Mouse (Mus musculus) lung, embryonic 14.5 days (tissue): ENCODE results near the gene 3830406C13Rik. TPM values are rescaled to one million over a fixed set of nuclear protein-coding genes. Genes with fewer than 3 reads are reported as not detected.

Source experiments
- ATAC-seq: fragments of 200-750 bp; cut with Nextera tagmentation; 2 replicates; pipeline ENCODE4 v1.8.0; 2017; ENCODE audit warnings: mild to moderate bottlenecking, moderate TSS enrichment, moderate library complexity; ENCODE audit not compliant: insufficient read depth
- DNase-seq: peaks from one replicate; pipeline ENCODE4 v3.0.0-alpha.2; 2015
- H3K27ac ChIP-seq: fragments of 300-500 bp; sonication (generic); 2 replicates; pipeline ENCODE4 v1.5.1; 2014; ENCODE audit warnings: low read depth, mild to moderate bottlenecking, moderate library complexity
- H3K27me3 ChIP-seq: fragments of 300-500 bp; sonication (generic); 2 replicates; pipeline ENCODE4 v1.6.1; 2014; ENCODE audit warnings: low read length, control low read depth; ENCODE audit not compliant: insufficient read depth
- H3K36me3 ChIP-seq: fragments of 300-500 bp; sonication (generic); 2 replicates; pipeline ENCODE4 v1.6.1; 2014; ENCODE audit warnings: control low read depth; ENCODE audit not compliant: insufficient read depth
- H3K4me1 ChIP-seq: fragments of 300-500 bp; sonication (generic); 2 replicates; pipeline ENCODE4 v1.6.1; 2014; ENCODE audit warnings: antibody characterized with exemption, control low read depth; ENCODE audit not compliant: insufficient read depth
- H3K4me2 ChIP-seq: fragments of 300-500 bp; sonication (generic); 2 replicates; pipeline ENCODE4 v1.6.1; 2014; ENCODE audit warnings: mild to moderate bottlenecking
- H3K4me3 ChIP-seq: fragments of 300-500 bp; sonication (generic); 2 replicates; pipeline ENCODE4 v1.5.1; 2014; ENCODE audit warnings: low read depth, low read length
- H3K9ac ChIP-seq: fragments of 300-500 bp; sonication (generic); 2 replicates; pipeline ENCODE4 v1.6.1; 2014
- H3K9me3 ChIP-seq: fragments of 300-500 bp; sonication (generic); 2 replicates; pipeline ENCODE4 v1.6.1; 2016; ENCODE audit warnings: low read depth, low read length, control low read depth
- CTCF ChIP-seq: IDR thresholded peaks from 2 replicates; pipeline ENCODE4 v1.5.1; 2016; ENCODE audit warnings: antibody characterized with exemption, low read depth
- WGBS: fragments of 180-500 bp; shearing (Covaris S2); extraction: QIAGEN DNeasy Blood & Tissue Kit; methylation state at CpG from one replicate; pipeline ENCODE4 v1.1.7; 2014; 5-methylcytosine and 5-hydroxymethylcytosine counted together
- polyA plus RNA-seq: library from polyadenylated mRNA; unstranded; fragments of >200 nt; fragmentation: Nextera tagmentation; extraction: Ambion mirVana; gene quantifications from 2 replicates; pipeline ENCODE4 v1.2.1, GENCODE M21; 2014

The 3830406C13Rik gene
- polyA plus RNA-seq, 1 experiment from 2014 or later = 39.6 TPM

DNA sequence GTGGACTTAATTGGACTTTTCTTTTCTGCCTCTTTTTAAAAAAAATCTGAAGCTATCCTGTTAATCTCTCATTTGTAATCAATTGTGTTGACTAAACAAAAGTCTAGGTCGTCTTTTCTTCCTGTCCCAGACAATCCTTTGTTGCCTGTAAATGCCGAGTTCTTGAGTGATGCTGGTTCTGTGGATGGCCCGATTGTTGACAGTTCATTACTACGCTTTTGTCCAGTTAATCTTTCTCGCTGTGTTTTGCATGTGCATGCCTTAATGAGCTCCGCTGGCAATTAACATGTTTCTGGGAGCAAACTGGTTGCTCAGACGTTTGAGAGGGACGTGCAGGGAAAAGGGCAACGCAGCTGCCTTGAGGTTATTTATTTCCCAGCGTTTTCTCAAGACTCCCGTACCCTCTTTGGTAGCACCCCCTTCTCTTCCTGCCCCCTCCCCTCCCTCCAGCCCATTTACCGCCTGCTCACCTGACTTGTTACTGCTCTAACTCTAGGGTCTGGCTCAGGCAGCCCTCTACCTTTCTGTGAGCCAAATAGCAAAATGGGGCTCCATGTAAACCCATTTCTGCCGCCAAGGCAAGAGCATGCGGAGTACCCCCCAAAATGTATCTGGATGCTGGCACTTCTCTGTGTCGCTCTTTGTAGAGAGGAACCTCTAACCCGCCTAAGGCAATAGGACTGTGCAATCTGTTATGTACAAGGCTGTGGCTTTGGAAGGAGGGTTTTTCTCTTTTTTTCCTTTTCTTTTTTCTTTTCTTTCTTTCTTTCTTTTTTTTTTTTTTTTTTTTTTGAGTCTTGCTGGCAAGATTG, 54.2 kb downstream of the 3830406C13Rik start:
- ATAC-seq (no peak), DNase-seq (no peak)
- Histone ChIP-seq H3K36me3 (no peaks in the 10 kb centered on the region), H3K27me3 (peaks cover 90% of the 10 kb centered on the region), H3K4me3 (no peak overlapping the region), H3K4me2 (no peak overlapping the region), H3K9me3 (no peaks in the 10 kb centered on the region), H3K4me1 (no peaks in the 10 kb centered on the region), H3K27ac (no peak overlapping the region), H3K9ac (no peak overlapping the region)
- no peak for TF ChIP-seq CTCF
- 2% methylated on average over 16 of the region's 16 CpGs for WGBS

DNA sequence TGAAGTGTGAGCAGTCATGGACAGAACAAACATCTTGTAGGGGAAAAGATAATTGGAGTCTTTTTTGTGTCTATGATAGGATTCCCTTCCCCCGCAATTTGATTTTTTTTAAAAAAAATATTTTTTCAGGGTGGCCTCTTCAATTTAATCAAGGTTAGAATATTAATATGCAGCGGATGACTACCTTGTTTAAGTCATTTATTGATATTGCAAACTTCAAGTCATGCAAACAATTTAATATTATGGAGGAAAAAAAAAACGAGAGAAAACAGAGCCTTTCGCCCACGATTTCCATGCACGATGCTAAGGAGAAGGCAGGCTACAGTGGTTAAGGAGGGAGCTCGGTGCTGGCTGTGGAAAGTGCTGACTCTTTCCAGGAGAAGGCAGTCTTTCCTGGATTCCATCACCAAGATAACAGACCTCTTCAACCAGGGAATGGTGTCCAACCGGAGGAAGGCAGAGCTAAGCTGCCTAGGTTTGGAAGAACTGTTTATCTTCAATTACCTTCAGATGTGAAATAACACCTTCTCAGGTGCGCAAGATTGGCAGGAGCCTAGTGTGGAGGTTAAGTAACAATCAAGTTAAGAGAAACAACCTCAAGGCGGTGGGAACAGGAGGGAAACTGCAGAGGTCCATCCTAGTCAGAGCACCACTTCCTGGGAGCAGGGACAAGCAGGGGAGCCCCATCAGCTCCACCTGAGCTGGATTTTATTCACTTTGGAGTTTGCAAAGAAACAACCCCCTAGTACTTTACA, 55.0 kb downstream of the 3830406C13Rik start:
- no peak overlapping the region for H3K27ac ChIP-seq

GRCm38 (mm10) chr14:12340238-12341074, 56.5 kb downstream of the 3830406C13Rik start:
- no peak overlapping the region for H3K4me2 ChIP-seq
- under 1% methylated on average over 19 of the region's 19 CpGs for WGBS
- no peak overlapping the region for H3K27ac ChIP-seq
- H3K9me3 ChIP-seq = no peaks in the 10 kb centered on the region
- TF ChIP-seq CTCF = no peak
- no peak overlapping the region for H3K4me3 ChIP-seq
- no peak for ATAC-seq
- H3K9ac ChIP-seq = no peak overlapping the region
- no peak for DNase-seq
- H3K27me3 ChIP-seq = peaks cover 99% of the 10 kb centered on the region
- no peaks in the 10 kb centered on the region for H3K36me3 ChIP-seq
- no peaks in the 10 kb centered on the region for H3K4me1 ChIP-seq

More for the DNA sequence above, 55.0 kb downstream of the 3830406C13Rik start:
- Histone ChIP-seq H3K36me3 (no peaks in the 10 kb centered on the region), H3K4me2 (no peak overlapping the region), H3K27me3 (peaks cover 98% of the 10 kb centered on the region), H3K4me3 (no peak overlapping the region), H3K9me3 (no peaks in the 10 kb centered on the region), H3K9ac (no peak overlapping the region), H3K4me1 (no peaks in the 10 kb centered on the region)
- DNase-seq (no peak), ATAC-seq (no peak)
- no peak for TF ChIP-seq CTCF
- WGBS = 3% methylated on average over 10 of the region's 10 CpGs

DNA sequence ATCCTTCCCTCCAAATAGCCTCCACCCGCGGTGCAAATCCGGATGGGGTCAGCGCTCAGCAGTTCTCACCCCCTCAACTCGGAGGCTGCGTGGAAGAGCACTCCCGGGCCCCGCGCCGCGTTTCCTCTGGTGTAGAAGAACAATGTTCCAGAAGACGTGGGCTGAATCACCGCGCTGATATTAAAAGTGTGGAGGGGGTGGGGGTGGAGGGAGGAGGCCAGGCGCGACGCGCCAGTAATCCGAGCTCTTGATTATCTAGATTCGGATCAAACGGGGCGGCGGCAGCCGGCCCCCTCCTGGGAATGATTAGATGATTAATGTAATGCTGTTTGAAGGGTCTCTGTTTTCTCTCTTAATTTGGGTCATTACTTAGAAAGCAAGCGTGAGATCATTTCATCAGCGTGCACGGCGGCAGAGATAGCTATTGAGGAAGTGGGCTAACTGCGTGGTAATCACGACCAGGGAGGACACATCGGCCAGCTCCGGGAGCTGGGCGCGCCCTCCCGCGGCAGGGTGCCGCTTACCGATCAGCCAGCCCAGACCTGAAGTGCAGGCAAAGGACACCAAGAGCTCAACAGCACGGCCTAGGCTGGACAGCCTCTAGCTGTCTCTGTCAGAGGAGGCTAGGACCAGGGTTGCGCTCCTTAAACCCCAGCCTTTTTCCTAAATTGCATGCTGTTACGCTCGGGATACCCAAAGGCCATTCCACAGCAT, 57.3 kb downstream of the 3830406C13Rik start:
- DNase-seq = no peak
- Histone ChIP-seq H3K27ac (no peak overlapping the region), H3K9ac (no peak overlapping the region), H3K4me3 (0 out of 2 replicates have a peak overlapping the region, but pooled peaks have one; percentile 12), H3K27me3 (peaks cover 99% of the 10 kb centered on the region), H3K36me3 (no peaks in the 10 kb centered on the region), H3K4me2 (0 out of 2 replicates have a peak overlapping the region, but pooled peaks have one; percentile 0), H3K9me3 (no peaks in the 10 kb centered on the region), H3K4me1 (no peaks in the 10 kb centered on the region)
- TF ChIP-seq CTCF = peak; percentile 12; the same call in 1 of the 2 replicates
- under 1% methylated on average over 42 of the region's 42 CpGs for WGBS
- no peak for ATAC-seq

DNA sequence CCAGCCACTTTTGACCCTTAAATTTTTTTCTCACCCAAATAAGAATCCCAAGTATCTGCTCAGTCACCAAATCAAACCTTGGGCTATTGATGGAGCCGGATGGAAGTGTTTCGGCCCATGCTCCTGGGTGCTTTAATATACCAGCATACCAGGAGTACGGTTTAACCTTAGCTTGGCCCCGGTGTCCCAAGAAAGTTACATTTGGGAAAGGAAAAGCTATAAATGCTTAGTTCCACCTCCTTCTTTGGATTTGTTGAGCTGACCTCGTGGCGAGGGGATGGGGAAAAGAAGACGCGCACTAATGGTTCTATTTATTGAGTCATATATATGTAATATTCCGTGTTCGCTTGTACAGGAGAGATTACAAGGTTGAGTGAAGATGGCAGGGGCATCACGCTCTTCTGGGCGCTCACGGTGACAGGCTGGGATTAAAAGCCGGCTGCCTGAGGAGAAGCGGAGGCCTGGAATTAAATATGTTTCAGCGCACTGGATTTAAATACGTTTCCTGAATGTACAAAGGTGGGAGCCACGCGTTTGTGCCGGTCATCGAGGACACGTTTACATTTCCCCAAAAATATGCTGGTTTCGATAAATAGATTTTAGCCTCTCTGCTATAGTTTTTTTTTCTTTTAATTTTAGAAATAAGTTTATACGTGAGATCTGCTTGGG, 58.0 kb downstream of the 3830406C13Rik start:
- ATAC-seq (no peak), DNase-seq (no peak)
- Histone ChIP-seq H3K4me2 (no peak overlapping the region), H3K27ac (no peak overlapping the region), H3K9ac (no peak overlapping the region), H3K4me3 (no peak overlapping the region), H3K4me1 (no peaks in the 10 kb centered on the region), H3K9me3 (no peaks in the 10 kb centered on the region), H3K27me3 (peaks cover 99% of the 10 kb centered on the region), H3K36me3 (no peaks in the 10 kb centered on the region)
- 4% methylated on average over 24 of the region's 24 CpGs for WGBS
- TF ChIP-seq CTCF = no peak

DNA sequence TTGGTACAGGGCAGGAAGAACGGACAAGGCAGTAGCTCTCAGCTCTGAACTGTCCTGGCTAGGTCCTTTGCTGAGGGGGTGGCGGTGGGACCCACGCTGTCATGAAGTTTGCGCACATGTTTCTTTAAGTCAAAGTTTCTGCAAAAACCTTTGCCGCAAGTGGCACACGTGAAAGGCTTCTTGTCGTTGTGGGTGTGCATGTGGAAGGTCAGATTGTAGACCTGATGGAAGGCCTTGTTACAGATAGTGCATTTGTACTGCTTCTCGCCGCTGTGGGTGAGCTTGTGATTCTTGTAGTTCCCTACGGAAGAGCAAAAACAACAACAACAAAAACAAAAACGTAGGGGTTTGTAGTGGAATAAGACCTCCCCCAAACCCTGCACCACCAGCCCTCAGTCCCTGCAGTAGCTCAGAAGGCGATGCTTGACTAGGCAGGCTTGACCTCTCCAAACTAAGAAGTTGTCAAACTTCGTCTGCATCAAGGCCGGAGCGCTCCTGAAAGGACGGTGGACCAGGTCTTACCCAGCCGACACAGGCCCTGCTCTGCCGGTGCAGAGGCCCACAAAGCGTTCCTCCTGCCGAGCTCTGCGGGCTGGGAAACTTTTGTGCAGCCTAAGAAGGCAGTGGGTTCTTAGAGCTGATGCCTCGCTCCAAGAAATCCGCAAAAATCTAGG, 58.6 kb downstream of the 3830406C13Rik start:
- 2% methylated on average over 23 of the region's 23 CpGs for WGBS
- no peak overlapping the region for H3K4me2 ChIP-seq
- no peak overlapping the region for H3K4me3 ChIP-seq
- DNase-seq (no peak), ATAC-seq (no peak)
- H3K4me1 ChIP-seq = no peaks in the 10 kb centered on the region
- peaks cover 99% of the 10 kb centered on the region for H3K27me3 ChIP-seq
- no peak overlapping the region for H3K9ac ChIP-seq
- no peaks in the 10 kb centered on the region for H3K36me3 ChIP-seq
- TF ChIP-seq CTCF = no peak
- H3K9me3 ChIP-seq = no peaks in the 10 kb centered on the region
- H3K27ac ChIP-seq = no peak overlapping the region
